Mouse (Mus musculus): ENCODE results near the gene Armcx4. TPM values are rescaled to one million over a fixed set of nuclear protein-coding genes. Genes with fewer than 3 reads are reported as not detected.
A peak's percentile ranks its signal among the peaks of the same experiment; 100 is the strongest.

Gene Armcx4
- 15.2 and 15.8 TPM in 2 replicates for polyA plus RNA-seq (2012; rRNA removed)

DNA sequence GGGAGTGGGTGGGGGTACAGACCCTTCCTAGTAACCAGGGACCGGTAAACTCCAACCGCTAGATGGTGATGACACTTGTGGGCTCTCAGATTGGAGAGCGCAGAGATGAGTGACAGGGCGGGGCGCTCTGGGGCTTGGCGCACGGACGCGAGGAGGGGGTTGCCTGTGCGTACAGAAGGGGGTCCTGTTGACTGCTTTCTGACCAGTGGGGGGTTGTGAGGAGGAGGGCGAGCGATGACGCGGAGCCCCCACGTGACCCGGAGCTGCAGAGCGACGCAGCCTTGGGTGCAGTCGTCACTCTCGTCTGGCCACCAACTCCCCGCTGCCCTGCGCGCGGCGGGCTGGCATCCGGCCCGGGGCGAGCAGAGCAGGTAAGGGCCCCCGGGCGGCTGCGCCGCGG, at the start of gene Armcx4:
Gene Armcx4 (plus strand): TSS at position 253 of the 400 bp plus-strand sequence.
- TF ChIP-seq POLR2A (IDR thresholded peaks at IDR 0.05; ENCODE audit: borderline replicate concordance, insufficient read depth, low read length) = peak; percentile 47; the same call in 1 of the 2 replicates
- TF ChIP-seq CTCF (IDR thresholded peaks at IDR 0.05; ENCODE audit: borderline replicate concordance, insufficient read depth, low read depth, low read length) = no peak
- peak within 1 kb of the TSS; percentile 71 for H3K4me3 ChIP-seq (replicated peaks; ENCODE audit: insufficient read depth, low read depth, low read length)
- 11% methylated on average over 25 of the region's 33 CpGs for WGBS

DNA sequence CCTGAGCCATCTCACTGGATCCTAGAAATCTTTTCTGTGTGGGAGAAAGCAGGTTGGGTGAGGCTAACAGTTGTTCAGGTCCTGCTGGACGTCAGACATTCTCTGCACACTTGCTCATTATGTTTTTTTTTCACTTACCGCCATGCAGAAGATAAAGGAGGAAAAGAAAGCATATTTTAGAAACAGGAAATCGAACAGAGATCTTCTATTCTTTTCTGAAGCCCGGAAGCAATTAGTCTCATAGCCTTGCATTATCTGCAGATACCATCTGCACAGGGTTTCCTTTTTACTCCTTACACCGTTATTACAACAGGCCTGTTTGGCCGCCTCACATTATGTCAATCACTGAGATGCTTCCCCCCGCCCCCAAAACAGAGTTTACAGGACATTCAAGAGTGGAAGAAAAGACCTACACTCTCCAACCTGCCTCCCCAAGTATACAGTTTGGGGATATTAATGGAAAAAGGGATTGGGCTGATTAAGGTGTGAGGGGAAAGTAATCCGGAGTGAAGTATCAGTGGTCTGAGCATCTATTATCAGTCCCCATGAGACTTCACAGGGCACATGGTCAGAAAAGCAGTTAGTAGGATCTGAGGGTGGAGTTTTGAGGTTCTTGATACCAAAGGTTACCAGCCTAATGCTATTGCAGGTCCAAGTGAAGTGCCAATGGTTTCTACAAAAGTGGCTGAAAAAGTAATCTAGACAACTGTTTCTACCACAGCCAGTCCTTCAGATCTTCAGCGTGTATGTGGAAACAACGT, 45.1 kb upstream of the Armcx4 start:
- no peak for DNase-seq
- H3K4me1 ChIP-seq (ENCODE audit: control insufficient read depth, insufficient read depth, low read length) = no peaks in the 10 kb centered on the region
- no peaks in the 10 kb centered on the region for H3K27me3 ChIP-seq (ENCODE audit: control insufficient read depth, insufficient read depth, low read length)
- H3K27ac ChIP-seq (ENCODE audit: insufficient read depth, low read length) = no peak overlapping the region
- no peak overlapping the region for H3K4me3 ChIP-seq (replicated peaks; ENCODE audit: insufficient read depth, low read depth, low read length)
- no peak for TF ChIP-seq CTCF (IDR thresholded peaks at IDR 0.05; ENCODE audit: borderline replicate concordance, insufficient read depth, low read depth, low read length)
- TF ChIP-seq POLR2A (IDR thresholded peaks at IDR 0.05; ENCODE audit: borderline replicate concordance, insufficient read depth, low read length) = no peak
- 64% methylated on average over 10 of the region's 10 CpGs for WGBS

More for the DNA sequence above, at the start of gene Armcx4:
- Histone ChIP-seq H3K27me3 (ENCODE audit: control insufficient read depth, insufficient read depth, low read length) (no peaks in the 10 kb centered on the region), H3K27ac (ENCODE audit: insufficient read depth, low read length) (peak within 1 kb of the TSS; percentile 49), H3K4me1 (ENCODE audit: control insufficient read depth, insufficient read depth, low read length) (peaks cover 4% of the 10 kb centered on the region; the same call in 1 of the 2 replicates)
- peak; percentile 83 for DNase-seq

DNA sequence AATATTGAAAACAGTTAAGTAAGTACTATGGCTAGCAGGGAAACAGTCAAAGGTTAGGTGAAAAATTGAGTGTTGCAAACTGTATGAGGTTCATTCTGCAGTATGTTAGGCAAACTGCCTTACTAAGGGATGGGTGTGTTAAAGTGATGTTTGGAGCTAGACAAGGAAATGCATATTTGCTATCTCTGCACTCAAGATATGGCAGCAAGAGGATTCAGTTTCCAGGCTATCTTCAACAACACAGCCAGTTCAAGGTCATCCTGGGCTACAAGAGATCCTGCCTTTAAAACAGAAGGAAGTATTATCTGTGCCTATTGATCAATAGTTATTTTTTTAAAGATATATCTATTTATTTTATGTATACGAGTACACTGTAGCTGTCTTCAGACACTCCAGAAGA, 40.0 kb upstream of the Armcx4 start:
- Histone ChIP-seq H3K27me3 (ENCODE audit: control insufficient read depth, insufficient read depth, low read length) (no peaks in the 10 kb centered on the region), H3K4me3 (replicated peaks; ENCODE audit: insufficient read depth, low read depth, low read length) (no peak overlapping the region), H3K27ac (ENCODE audit: insufficient read depth, low read length) (no peak overlapping the region), H3K4me1 (ENCODE audit: control insufficient read depth, insufficient read depth, low read length) (no peaks in the 10 kb centered on the region)
- no peak for DNase-seq
- TF ChIP-seq CTCF (IDR thresholded peaks at IDR 0.05; ENCODE audit: borderline replicate concordance, insufficient read depth, low read depth, low read length) = no peak
- no peak for TF ChIP-seq POLR2A (IDR thresholded peaks at IDR 0.05; ENCODE audit: borderline replicate concordance, insufficient read depth, low read length)
- WGBS = 88% methylated on average over 1 of the region's 1 CpGs

DNA sequence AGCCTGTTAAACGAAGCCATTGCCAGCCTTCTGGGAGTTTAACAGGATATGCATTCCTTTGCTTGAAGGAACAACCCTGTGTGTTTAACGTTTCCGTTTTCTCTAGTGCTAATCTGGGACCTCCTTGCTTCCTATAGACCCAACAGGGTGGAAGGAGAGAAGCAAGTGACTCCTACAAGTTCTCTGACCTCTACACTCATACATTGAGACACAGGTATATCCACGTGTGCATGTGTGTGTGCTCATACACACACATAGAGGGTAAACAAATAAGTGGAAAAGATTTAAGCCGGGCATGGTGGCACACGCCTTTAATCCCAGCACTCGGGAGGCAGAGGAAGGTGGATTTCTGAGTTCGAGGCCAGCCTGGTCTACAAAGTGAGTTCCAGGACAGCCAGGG, 38.9 kb upstream of the Armcx4 start:
- WGBS = 68% methylated on average over 8 of the region's 8 CpGs
- no peaks in the 10 kb centered on the region for H3K27me3 ChIP-seq (ENCODE audit: control insufficient read depth, insufficient read depth, low read length)
- H3K4me1 ChIP-seq (ENCODE audit: control insufficient read depth, insufficient read depth, low read length) = no peaks in the 10 kb centered on the region
- TF ChIP-seq POLR2A (IDR thresholded peaks at IDR 0.05; ENCODE audit: borderline replicate concordance, insufficient read depth, low read length) = no peak
- no peak for TF ChIP-seq CTCF (IDR thresholded peaks at IDR 0.05; ENCODE audit: borderline replicate concordance, insufficient read depth, low read depth, low read length)
- DNase-seq = no peak
- H3K4me3 ChIP-seq (replicated peaks; ENCODE audit: insufficient read depth, low read depth, low read length) = no peak overlapping the region
- H3K27ac ChIP-seq (ENCODE audit: insufficient read depth, low read length) = no peak overlapping the region

DNA sequence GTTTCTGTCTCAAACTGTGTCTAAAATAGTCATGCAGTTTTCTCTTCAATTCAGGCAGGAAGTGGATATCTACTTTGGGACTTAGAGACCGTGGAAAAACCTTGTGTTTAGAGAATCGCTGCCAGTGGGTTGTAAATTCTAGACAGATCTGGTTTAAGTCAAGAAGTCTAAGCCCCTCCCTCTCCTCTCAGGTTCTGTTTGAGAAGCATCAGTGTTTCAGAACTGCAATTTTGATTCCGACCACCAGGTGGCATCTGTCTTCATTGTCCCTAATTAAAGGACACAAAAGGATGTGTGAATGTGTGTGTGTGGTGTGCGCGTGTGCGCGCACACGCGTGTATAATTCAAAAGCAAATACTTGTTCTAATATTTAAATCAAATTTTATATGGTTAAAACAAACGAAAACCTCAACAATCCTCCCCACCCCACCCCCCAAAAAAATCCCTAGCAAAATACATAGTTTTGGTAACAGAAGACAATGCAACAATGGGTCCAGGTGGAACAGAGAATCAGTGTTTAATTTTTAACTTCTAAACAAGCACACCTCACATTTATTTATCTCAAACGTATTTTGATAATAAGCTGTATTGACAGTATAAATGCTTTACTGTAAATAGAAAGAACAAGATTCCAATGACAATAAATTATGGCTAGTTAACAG, 38.2 kb upstream of the Armcx4 start:
- Histone ChIP-seq H3K27ac (ENCODE audit: insufficient read depth, low read length) (no peak overlapping the region), H3K4me1 (ENCODE audit: control insufficient read depth, insufficient read depth, low read length) (no peaks in the 10 kb centered on the region), H3K27me3 (ENCODE audit: control insufficient read depth, insufficient read depth, low read length) (no peaks in the 10 kb centered on the region), H3K4me3 (replicated peaks; ENCODE audit: insufficient read depth, low read depth, low read length) (no peak overlapping the region)
- TF ChIP-seq POLR2A (IDR thresholded peaks at IDR 0.05; ENCODE audit: borderline replicate concordance, insufficient read depth, low read length) (no peak), CTCF (IDR thresholded peaks at IDR 0.05; ENCODE audit: borderline replicate concordance, insufficient read depth, low read depth, low read length) (peak; percentile 49; the same call in 1 of the 2 replicates)
- 12% methylated on average over 11 of the region's 11 CpGs for WGBS
- peak; percentile 68 to 76 for DNase-seq

DNA sequence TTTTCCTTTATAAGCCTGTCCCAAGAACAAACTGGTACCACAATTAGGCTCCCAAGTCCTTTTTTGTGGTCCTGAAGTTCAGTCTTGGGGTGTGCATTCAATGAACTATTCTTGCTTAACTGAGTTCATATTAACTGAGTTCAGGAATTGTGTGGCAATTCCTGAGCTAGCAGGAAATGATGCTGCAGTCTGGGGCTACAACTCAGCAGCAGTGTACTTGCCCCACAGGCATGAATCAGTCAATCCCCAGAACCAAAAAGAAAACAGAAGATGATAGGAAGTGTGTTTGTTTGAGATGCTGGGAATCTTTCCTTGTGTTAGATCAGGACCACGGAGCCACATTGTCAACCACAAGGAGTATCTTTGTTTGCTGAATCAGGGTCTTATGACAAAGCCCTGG, 34.3 kb upstream of the Armcx4 start:
- WGBS = 100% methylated on average over 1 of the region's 1 CpGs
- H3K27me3 ChIP-seq (ENCODE audit: control insufficient read depth, insufficient read depth, low read length) = no peaks in the 10 kb centered on the region
- no peak overlapping the region for H3K4me3 ChIP-seq (replicated peaks; ENCODE audit: insufficient read depth, low read depth, low read length)
- TF ChIP-seq CTCF (IDR thresholded peaks at IDR 0.05; ENCODE audit: borderline replicate concordance, insufficient read depth, low read depth, low read length) (no peak), POLR2A (IDR thresholded peaks at IDR 0.05; ENCODE audit: borderline replicate concordance, insufficient read depth, low read length) (no peak)
- DNase-seq = no peak
- no peaks in the 10 kb centered on the region for H3K4me1 ChIP-seq (ENCODE audit: control insufficient read depth, insufficient read depth, low read length)
- H3K27ac ChIP-seq (ENCODE audit: insufficient read depth, low read length) = no peak overlapping the region

DNA sequence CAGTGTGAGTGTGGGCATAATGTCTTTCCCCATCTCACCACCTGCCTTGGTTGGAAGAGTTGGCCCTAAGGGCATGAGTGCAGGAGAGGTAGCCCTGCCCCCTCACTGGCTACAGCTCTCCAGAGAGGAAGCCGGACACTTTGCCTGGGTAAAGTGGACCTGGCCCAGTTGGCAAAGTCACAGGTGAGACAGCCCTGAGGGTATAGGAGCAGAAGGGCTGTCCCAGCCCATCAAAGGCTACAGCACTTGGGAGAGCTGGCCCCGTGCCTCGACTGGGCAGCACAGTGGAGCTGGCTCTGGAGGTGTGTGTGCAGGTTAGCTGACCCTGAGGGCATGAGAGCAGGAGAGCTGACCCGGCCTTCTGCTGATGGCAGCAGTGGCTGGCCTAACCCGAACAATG, 24.7 kb upstream of the Armcx4 start:
- Histone ChIP-seq H3K4me3 (replicated peaks; ENCODE audit: insufficient read depth, low read depth, low read length) (no peak overlapping the region), H3K27me3 (ENCODE audit: control insufficient read depth, insufficient read depth, low read length) (no peaks in the 10 kb centered on the region), H3K4me1 (ENCODE audit: control insufficient read depth, insufficient read depth, low read length) (no peaks in the 10 kb centered on the region; the same call in 1 of the 2 replicates), H3K27ac (ENCODE audit: insufficient read depth, low read length) (no peak overlapping the region)
- peak; percentile 23 to 29 for DNase-seq
- TF ChIP-seq CTCF (IDR thresholded peaks at IDR 0.05; ENCODE audit: borderline replicate concordance, insufficient read depth, low read depth, low read length) (no peak), POLR2A (IDR thresholded peaks at IDR 0.05; ENCODE audit: borderline replicate concordance, insufficient read depth, low read length) (no peak)
- WGBS = 45% methylated on average over 5 of the region's 5 CpGs

DNA sequence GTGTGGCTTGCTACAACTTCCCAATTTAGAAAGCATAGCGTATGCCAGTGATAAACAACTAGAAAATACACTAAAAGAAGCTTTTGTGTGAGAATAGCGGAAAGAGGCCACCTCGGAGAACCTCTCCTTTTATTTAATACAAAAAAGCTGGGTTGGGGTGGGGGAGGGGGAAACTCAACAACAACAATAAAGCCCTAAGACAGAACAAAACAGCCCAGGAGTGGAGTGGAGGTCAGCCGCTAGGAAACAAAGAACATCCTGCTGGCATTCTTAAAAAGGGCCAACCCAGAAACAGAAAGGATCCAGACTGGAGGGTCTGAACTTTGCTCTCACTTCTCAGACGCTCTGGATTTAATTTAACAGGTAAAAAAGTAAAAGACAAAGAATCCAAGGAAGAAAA, 11.3 kb upstream of the Armcx4 start:
- DNase-seq = no peak
- Histone ChIP-seq H3K4me1 (ENCODE audit: control insufficient read depth, insufficient read depth, low read length) (no peaks in the 10 kb centered on the region), H3K27me3 (ENCODE audit: control insufficient read depth, insufficient read depth, low read length) (no peaks in the 10 kb centered on the region), H3K4me3 (replicated peaks; ENCODE audit: insufficient read depth, low read depth, low read length) (no peak overlapping the region), H3K27ac (ENCODE audit: insufficient read depth, low read length) (no peak overlapping the region)
- 49% methylated on average over 5 of the region's 5 CpGs for WGBS
- TF ChIP-seq POLR2A (IDR thresholded peaks at IDR 0.05; ENCODE audit: borderline replicate concordance, insufficient read depth, low read length) (no peak), CTCF (IDR thresholded peaks at IDR 0.05; ENCODE audit: borderline replicate concordance, insufficient read depth, low read depth, low read length) (no peak)

All from cerebellum, adult 2 months (tissue).